Mouse (Mus musculus) spleen, adult 2 months (tissue): ENCODE results near the gene 5330417C22Rik. TPM values are rescaled to one million over a fixed set of nuclear protein-coding genes. Genes with fewer than 3 reads are reported as not detected.

Experiments used
- DNase-seq, 2 experiments: peaks; one replicate each; pipeline versions ENCODE4 v3.0.0 to v3.0.0-alpha.2; 2012 to 2021; ENCODE audit warnings: low spot score in 2 of 2, low read depth in 1 of 2
- H3K27ac ChIP-seq: fragments of 200-500 bp; 2 replicates; pipeline ENCODE4 v1.5.1; 2012; ENCODE audit warnings: low read length, inconsistent platforms; ENCODE audit not compliant: insufficient read depth
- H3K27me3 ChIP-seq: fragments of 200-500 bp; 2 replicates; pipeline ENCODE4 v1.6.1; 2012; ENCODE audit warnings: mild to moderate bottlenecking, moderate library complexity, low read length, inconsistent platforms; ENCODE audit not compliant: control insufficient read depth, insufficient read depth
- H3K36me3 ChIP-seq: fragments of 200-500 bp; 2 replicates; pipeline ENCODE4 v1.6.1; 2012; ENCODE audit warnings: mild to moderate bottlenecking, low read length, inconsistent platforms; ENCODE audit not compliant: control insufficient read depth, insufficient read depth
- H3K4me1 ChIP-seq: fragments of 200-500 bp; 2 replicates; pipeline ENCODE4 v1.6.1; 2011; ENCODE audit warnings: inconsistent platforms; ENCODE audit not compliant: control insufficient read depth, insufficient read depth, insufficient read length
- H3K4me3 ChIP-seq: fragments of 200-500 bp; 2 replicates; pipeline ENCODE4 v1.5.1; 2011; ENCODE audit warnings: mild to moderate bottlenecking, inconsistent platforms; ENCODE audit not compliant: insufficient read depth, insufficient read length; ENCODE audit errors: extremely low read depth
- CTCF ChIP-seq: fragments of 200-500 bp; IDR thresholded peaks from 2 replicates; pipeline ENCODE4 v1.5.1; 2011; ENCODE audit warnings: mild to moderate bottlenecking, inconsistent platforms; ENCODE audit not compliant: insufficient read depth, insufficient read length, insufficient replicate concordance; ENCODE audit errors: extremely low read depth
- POLR2A ChIP-seq: fragments of 200-500 bp; IDR thresholded peaks from 2 replicates; pipeline ENCODE4 v1.6.1; 2011; ENCODE audit warnings: low read depth, low read length, inconsistent platforms
- WGBS: fragments of 180-500 bp; shearing (Covaris S2); methylation state at CpG from one replicate; pipeline ENCODE4 v1.1.7; 2018; 5-methylcytosine and 5-hydroxymethylcytosine counted together
- polyA plus RNA-seq: library from polyadenylated mRNA; depleted of rRNA; stranded (reverse); fragments of >200 nt; gene quantifications from 2 replicates; pipeline ENCODE4 v1.2.3, GENCODE M21; 2012

The 5330417C22Rik gene
- polyA plus RNA-seq, 1 experiment: 2.5 TPM

GRCm38 (mm10) chr3:108436380-108436714, 100.0 kb downstream of the 5330417C22Rik start:
- no peak overlapping the region for H3K27ac ChIP-seq
- H3K4me1 ChIP-seq: no peaks in the 10 kb centered on the region; the same call in 1 of the 2 replicates
- H3K4me3 ChIP-seq: no peak overlapping the region
- H3K27me3 ChIP-seq: no peaks in the 10 kb centered on the region
- TF ChIP-seq POLR2A (no peak), CTCF (no peak)
- H3K36me3 ChIP-seq: peaks cover 43% of the 10 kb centered on the region
- WGBS: 89% methylated on average over 7 of the region's 7 CpGs
- DNase-seq: no peak

- peaks cover 47% of the 10 kb centered on the region for H3K36me3 ChIP-seq
- no peak for DNase-seq
- H3K4me1 ChIP-seq: no peaks in the 10 kb centered on the region; the same call in 1 of the 2 replicates
Observed at GRCm38 (mm10) chr3:108435701-108436379, 100.5 kb downstream of the 5330417C22Rik start.

GRCm38 (mm10) chr3:108433881-108434495, 102.3 kb downstream of the 5330417C22Rik start:
- Histone ChIP-seq H3K36me3 (peaks cover 59% of the 10 kb centered on the region), H3K4me1 (no peaks in the 10 kb centered on the region), H3K27ac (no peak overlapping the region), H3K4me3 (no peak overlapping the region), H3K27me3 (no peaks in the 10 kb centered on the region)
- WGBS: 90% methylated on average over 19 of the region's 19 CpGs
- no peak for TF ChIP-seq POLR2A
- no peak for TF ChIP-seq CTCF
- DNase-seq: no peak

More at GRCm38 (mm10) chr3:108435701-108436379, 100.5 kb downstream of the 5330417C22Rik start:
- 87% methylated on average over 17 of the region's 17 CpGs for WGBS
- H3K27me3 ChIP-seq: no peaks in the 10 kb centered on the region
- H3K27ac ChIP-seq: no peak overlapping the region
- no peak overlapping the region for H3K4me3 ChIP-seq
- TF ChIP-seq CTCF: no peak
- no peak for TF ChIP-seq POLR2A

- Histone ChIP-seq H3K4me3 (no peak overlapping the region), H3K4me1 (no peaks in the 10 kb centered on the region), H3K27ac (no peak overlapping the region), H3K27me3 (no peaks in the 10 kb centered on the region), H3K36me3 (peaks cover 66% of the 10 kb centered on the region)
- 95% methylated on average over 18 of the region's 18 CpGs for WGBS
- no peak for DNase-seq
- TF ChIP-seq CTCF (no peak), POLR2A (no peak)
Observed at GRCm38 (mm10) chr3:108433188-108433880, 103.0 kb downstream of the 5330417C22Rik start.

DNA sequence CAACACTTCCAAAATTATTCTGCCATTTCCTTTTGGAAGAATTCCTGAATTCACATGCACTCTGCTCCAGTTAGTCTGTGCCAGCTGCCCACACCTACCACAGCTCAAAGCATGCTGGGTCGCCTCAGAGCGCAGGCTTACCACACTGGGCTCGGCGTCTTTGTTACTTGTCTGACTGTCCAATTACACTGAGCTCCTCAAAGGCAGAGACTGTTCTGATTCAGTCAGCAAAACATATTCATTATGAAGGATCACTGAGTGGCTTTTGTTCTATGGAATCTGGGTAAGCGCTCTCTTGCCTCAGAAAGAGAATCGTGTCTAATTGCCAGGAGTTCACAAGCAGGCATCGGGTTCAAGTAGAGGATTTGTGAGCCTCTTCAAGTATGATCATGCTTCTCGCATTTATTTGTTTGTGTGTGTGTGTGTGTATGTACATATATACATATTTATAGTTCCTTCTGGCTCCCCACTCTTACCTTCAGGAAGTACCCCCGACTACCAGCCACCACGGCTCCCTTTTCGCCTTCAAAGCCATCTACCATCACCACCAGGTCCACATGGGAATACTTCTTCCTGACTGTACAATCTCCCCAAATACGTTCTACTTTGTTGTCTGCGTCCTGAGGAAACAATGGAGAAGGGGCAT, 103.7 kb downstream of the 5330417C22Rik start:
- no peaks in the 10 kb centered on the region for H3K4me1 ChIP-seq
- no peak overlapping the region for H3K27ac ChIP-seq
- H3K36me3 ChIP-seq: peaks cover 71% of the 10 kb centered on the region
- no peaks in the 10 kb centered on the region for H3K27me3 ChIP-seq
- WGBS: 92% methylated on average over 13 of the region's 13 CpGs
- no peak for DNase-seq
- H3K4me3 ChIP-seq: no peak overlapping the region
- TF ChIP-seq CTCF: no peak
- TF ChIP-seq POLR2A: no peak

- Histone ChIP-seq H3K36me3 (peaks cover 41% of the 10 kb centered on the region), H3K4me1 (no peaks in the 10 kb centered on the region; the same call in 1 of the 2 replicates), H3K27ac (no peak overlapping the region), H3K27me3 (no peaks in the 10 kb centered on the region), H3K4me3 (no peak overlapping the region)
- no peak for DNase-seq
- TF ChIP-seq CTCF: no peak
- TF ChIP-seq POLR2A: no peak
- WGBS: 91% methylated on average over 6 of the region's 6 CpGs
Observed at GRCm38 (mm10) chr3:108425624-108426018, 110.7 kb downstream of the 5330417C22Rik start.
